Mouse (Mus musculus) stomach, postnatal 0 days (tissue): Measurements from ENCODE around the gene Col4a1.

Source experiments
- CTCF ChIP-seq: IDR thresholded peaks from 2 replicates; pipeline ENCODE4 v1.5.1; 2016; ENCODE audit warnings: antibody characterized with exemption, low read depth, mild to moderate bottlenecking, moderate library complexity
- EP300 ChIP-seq: optimal IDR thresholded peaks from 2 replicates; pipeline ENCODE3; 2016; ENCODE audit warnings: antibody characterized with exemption

DNA sequence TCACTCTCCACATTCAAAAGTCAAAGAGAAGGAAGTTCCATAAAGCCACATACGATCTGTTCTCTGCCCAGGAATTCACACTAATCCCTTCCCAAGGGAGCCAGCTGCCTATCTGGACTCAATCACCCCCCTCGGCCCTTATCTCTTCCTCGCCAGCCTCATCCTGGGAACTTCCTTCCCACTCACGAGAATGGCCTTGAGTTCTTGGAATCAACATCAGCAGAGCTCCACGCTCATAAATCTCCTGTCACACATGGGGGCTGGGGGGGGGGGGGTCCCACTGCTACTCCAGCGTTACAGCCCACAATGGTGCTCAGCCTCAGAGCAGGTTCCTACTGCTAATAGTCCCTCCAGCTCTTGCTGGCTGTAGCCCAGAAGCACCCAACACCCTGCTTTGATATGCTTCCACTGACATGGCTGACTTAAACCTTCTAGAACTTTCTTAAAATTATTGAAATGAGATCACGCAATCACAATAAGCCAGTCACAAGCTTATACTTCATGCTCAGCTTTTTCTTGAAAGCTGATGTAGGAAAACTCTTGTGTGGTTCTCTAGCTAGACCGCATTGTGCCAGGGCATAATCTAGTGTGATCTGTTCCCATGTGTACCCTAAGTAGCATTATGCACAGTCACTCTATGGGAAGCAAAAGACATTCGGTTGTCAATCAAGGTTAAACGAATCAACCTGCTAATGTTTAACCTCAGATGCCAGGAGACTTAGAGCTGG is 78.3 kb downstream of the Col4a1 start:
- TF ChIP-seq CTCF, result no peak
- no peak for TF ChIP-seq EP300
